Mouse (Mus musculus): ENCODE measurements around the gene Gli3.

Gene Gli3

GRCm38 (mm10) chr13:15552009-15552408 is 89.0 kb downstream of the Gli3 start:
- no peak for DNase-seq (ENCODE audit: low spot score in 2 of 2)

GRCm38 (mm10) chr13:15556646-15557098 is 93.6 kb downstream of the Gli3 start:
- DNase-seq (ENCODE audit: low spot score in 2 of 2): no peak

- no peak for DNase-seq (ENCODE audit: low spot score in 2 of 2)
These were observed 98.4 kb downstream of the Gli3 start for GRCm38 (mm10) chr13:15561441-15561840.

- DNase-seq (ENCODE audit: low spot score in 2 of 2): no peak
These were observed 108.0 kb downstream of the Gli3 start for GRCm38 (mm10) chr13:15570908-15571568.

- DNase-seq (ENCODE audit: low spot score in 2 of 2): no peak
These were observed 114.3 kb downstream of the Gli3 start for GRCm38 (mm10) chr13:15577133-15577917.

GRCm38 (mm10) chr13:15580458-15580857 is 117.4 kb downstream of the Gli3 start:
- DNase-seq (ENCODE audit: low spot score in 2 of 2): no peak

- no peak for DNase-seq (ENCODE audit: low spot score in 2 of 2)
These were observed 122.9 kb downstream of the Gli3 start for GRCm38 (mm10) chr13:15585941-15586340.

- no peak for DNase-seq (ENCODE audit: low spot score in 2 of 2)
These were observed 125.5 kb downstream of the Gli3 start for GRCm38 (mm10) chr13:15588278-15589272.

- DNase-seq (ENCODE audit: low spot score in 2 of 2): no peak
These were observed 127.4 kb downstream of the Gli3 start for GRCm38 (mm10) chr13:15590326-15590933.

- no peak for DNase-seq (ENCODE audit: low spot score in 2 of 2)
These were observed 133.6 kb downstream of the Gli3 start for GRCm38 (mm10) chr13:15596667-15597066.

- no peak for DNase-seq (ENCODE audit: low spot score in 2 of 2)
These were observed 136.7 kb downstream of the Gli3 start for GRCm38 (mm10) chr13:15599741-15600140.

- no peak for DNase-seq (ENCODE audit: low spot score in 2 of 2)
These were observed 139.1 kb downstream of the Gli3 start for GRCm38 (mm10) chr13:15602161-15602560.

- no peak for DNase-seq (ENCODE audit: low spot score in 2 of 2)
These were observed 139.7 kb downstream of the Gli3 start for GRCm38 (mm10) chr13:15602677-15603221.

- no peak for DNase-seq (ENCODE audit: low spot score in 2 of 2)
These were observed 141.0 kb downstream of the Gli3 start for GRCm38 (mm10) chr13:15604074-15604473.

- DNase-seq (ENCODE audit: low spot score in 2 of 2): no peak
These were observed 154.4 kb downstream of the Gli3 start for GRCm38 (mm10) chr13:15617423-15617822.

GRCm38 (mm10) chr13:15618051-15618692 is 155.1 kb downstream of the Gli3 start:
- DNase-seq (ENCODE audit: low spot score in 2 of 2): no peak

GRCm38 (mm10) chr13:15621009-15621408 is 158.0 kb downstream of the Gli3 start:
- DNase-seq (ENCODE audit: low spot score in 2 of 2): no peak

- no peak for DNase-seq (ENCODE audit: low spot score in 2 of 2)
These were observed 161.7 kb downstream of the Gli3 start for GRCm38 (mm10) chr13:15624490-15625353.

- DNase-seq (ENCODE audit: low spot score in 2 of 2): no peak
These were observed 178.5 kb downstream of the Gli3 start for GRCm38 (mm10) chr13:15641548-15641947.

GRCm38 (mm10) chr13:15660502-15660901 is 197.5 kb downstream of the Gli3 start:
- no peak for DNase-seq (ENCODE audit: low spot score in 2 of 2)
